Mouse (Mus musculus) forebrain, embryonic 15.5 days (tissue): ENCODE data around the gene Olfr480. TPM values are rescaled to one million over a fixed set of nuclear protein-coding genes. Genes with fewer than 3 reads are reported as not detected.

Experiments used
- ATAC-seq: fragments of 200-750 bp; cut with Nextera tagmentation; replicated peaks from 2 replicates; pipeline ENCODE4 v1.8.0; 2017; ENCODE audit warnings: mild to moderate bottlenecking, moderate TSS enrichment, moderate library complexity
- H3K27ac ChIP-seq: fragments of 300-500 bp; sonication (generic); replicated peaks from 2 replicates; pipeline ENCODE4 v1.5.1; 2015; ENCODE audit warnings: mild to moderate bottlenecking, inconsistent platforms
- H3K27me3 ChIP-seq: fragments of 300-500 bp; sonication (generic); 2 replicates; pipeline ENCODE4 v1.6.1; 2015; ENCODE audit warnings: inconsistent platforms
- H3K36me3 ChIP-seq: fragments of 300-500 bp; sonication (generic); 2 replicates; pipeline ENCODE4 v1.6.1; 2015; ENCODE audit warnings: mild to moderate bottlenecking, inconsistent platforms
- H3K4me1 ChIP-seq: fragments of 300-500 bp; sonication (generic); 2 replicates; pipeline ENCODE4 v1.6.1; 2015; ENCODE audit warnings: inconsistent platforms
- H3K4me2 ChIP-seq: fragments of 300-500 bp; sonication (generic); replicated peaks from 2 replicates; pipeline ENCODE4 v1.6.1; 2015; ENCODE audit warnings: mild to moderate bottlenecking, inconsistent platforms
- H3K4me3 ChIP-seq: fragments of 300-500 bp; sonication (generic); 2 replicates; pipeline ENCODE4 v1.5.1; 2015; ENCODE audit warnings: mild to moderate bottlenecking, inconsistent platforms
- H3K9ac ChIP-seq: fragments of 300-500 bp; sonication (generic); replicated peaks from 2 replicates; pipeline ENCODE4 v1.6.1; 2015; ENCODE audit warnings: mild to moderate bottlenecking, inconsistent platforms
- H3K9me3 ChIP-seq: fragments of 300-500 bp; sonication (generic); 2 replicates; pipeline ENCODE4 v1.6.1; 2016; ENCODE audit warnings: inconsistent platforms
- WGBS: fragments of 180-500 bp; shearing (Covaris S2); methylation state at CpG from one replicate; pipeline ENCODE4 v1.1.7; 2015; ENCODE audit warnings: mixed read lengths; 5-methylcytosine and 5-hydroxymethylcytosine counted together
- polyA plus RNA-seq: library from polyadenylated mRNA; unstranded; fragments of >200 nt; fragmentation: Nextera tagmentation; extraction: Ambion mirVana; gene quantifications from 2 replicates; pipeline ENCODE4 v1.2.1, GENCODE M21; 2015

The Olfr480 gene
- not detected in 2 replicates for polyA plus RNA-seq

DNA sequence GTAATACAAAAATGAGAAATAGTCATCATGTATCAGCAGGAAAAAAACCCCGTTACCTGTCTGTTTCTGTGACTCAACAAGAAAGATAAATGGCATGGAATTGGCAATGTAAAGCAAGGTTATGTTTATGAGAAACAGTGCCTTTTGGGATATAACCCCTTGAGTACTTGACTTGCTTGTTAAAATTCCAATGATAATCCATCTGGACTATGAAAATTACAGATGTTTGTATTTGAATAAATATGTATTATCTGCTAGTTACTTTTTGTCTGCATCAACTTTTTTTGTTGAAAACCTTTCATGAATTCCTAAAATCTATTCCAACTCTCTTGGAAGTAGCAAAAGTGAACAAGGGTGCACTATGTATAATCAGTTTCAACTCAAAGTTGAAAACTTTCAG lies at the start of gene Olfr480:
TSS of gene Olfr480 (minus strand) at position 101 of the 400 bp plus-strand sequence.
- no peak within 1 kb of the TSS for H3K9ac ChIP-seq

DNA sequence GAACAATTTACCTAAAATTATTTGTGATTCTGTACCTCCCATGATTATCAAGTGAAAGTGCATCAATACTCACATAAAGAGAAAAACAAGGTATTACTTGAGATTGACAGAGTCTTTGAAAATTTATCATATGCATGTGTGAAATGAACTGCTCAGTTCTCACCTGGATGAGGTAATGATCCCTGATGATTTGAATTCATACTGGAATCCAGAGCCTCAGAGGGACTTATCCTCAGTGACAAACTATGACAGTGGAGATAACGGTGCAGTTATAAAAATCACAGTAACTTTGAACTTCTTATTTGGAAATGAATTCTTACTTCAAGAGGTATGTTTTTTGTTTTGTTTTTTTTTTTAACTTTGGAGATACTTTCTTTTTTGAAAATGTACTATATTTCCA lies 33.4 kb upstream of the Olfr480 start, which contains the start of gene Olfr483:
TSS of gene Olfr483 (plus strand) at position 301 of the 400 bp plus-strand sequence.
- H3K9ac ChIP-seq = no peak within 1 kb of the TSS
- WGBS = 83% methylated on average over 1 of the region's 1 CpGs
- H3K27me3 ChIP-seq = no peaks in the 10 kb centered on the region
- no peaks in the 10 kb centered on the region for H3K36me3 ChIP-seq
- H3K9me3 ChIP-seq = no peaks in the 10 kb centered on the region
- H3K4me3 ChIP-seq = no peak within 1 kb of the TSS
- H3K27ac ChIP-seq = no peak within 1 kb of the TSS
- H3K4me1 ChIP-seq = no peaks in the 10 kb centered on the region
- no peak within 1 kb of the TSS for H3K4me2 ChIP-seq
- ATAC-seq = no peak

More for the DNA sequence above, at the start of gene Olfr480:
- H3K4me3 ChIP-seq = no peak within 1 kb of the TSS
- H3K4me1 ChIP-seq = no peaks in the 10 kb centered on the region
- H3K27me3 ChIP-seq = no peaks in the 10 kb centered on the region
- no peak within 1 kb of the TSS for H3K4me2 ChIP-seq
- WGBS = 90% methylated on average over 1 of the region's 1 CpGs
- ATAC-seq = no peak
- no peaks in the 10 kb centered on the region for H3K9me3 ChIP-seq
- no peak within 1 kb of the TSS for H3K27ac ChIP-seq
- H3K36me3 ChIP-seq = no peaks in the 10 kb centered on the region

DNA sequence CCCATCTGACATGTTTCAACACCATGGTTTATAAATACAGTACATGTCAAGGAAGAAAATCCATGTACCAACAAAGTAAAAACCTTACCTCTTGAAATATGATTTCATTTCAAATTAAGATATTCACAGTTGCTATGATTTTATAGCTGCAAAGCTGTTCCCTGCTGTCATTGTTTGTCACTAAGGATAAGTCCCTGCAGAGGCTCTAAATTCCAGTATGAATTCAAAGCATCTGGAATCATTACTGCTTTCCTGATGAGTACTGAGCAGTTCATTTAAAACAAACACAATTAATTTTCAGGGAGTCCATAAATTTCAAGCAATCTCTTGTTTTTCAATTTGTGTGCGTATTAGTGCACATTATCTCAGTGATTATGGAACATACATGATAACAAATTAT lies 30.3 kb upstream of the Olfr480 start, which contains the start of gene Olfr482:
TSS of gene Olfr482 (minus strand) at position 101 of the 400 bp plus-strand sequence.
- Histone ChIP-seq H3K4me3 (no peak within 1 kb of the TSS), H3K4me1 (no peaks in the 10 kb centered on the region), H3K9me3 (no peaks in the 10 kb centered on the region), H3K27me3 (no peaks in the 10 kb centered on the region), H3K27ac (no peak within 1 kb of the TSS), H3K4me2 (no peak within 1 kb of the TSS), H3K9ac (no peak within 1 kb of the TSS), H3K36me3 (no peaks in the 10 kb centered on the region)
- ATAC-seq = no peak
- 93% methylated on average over 1 of the region's 1 CpGs for WGBS

DNA sequence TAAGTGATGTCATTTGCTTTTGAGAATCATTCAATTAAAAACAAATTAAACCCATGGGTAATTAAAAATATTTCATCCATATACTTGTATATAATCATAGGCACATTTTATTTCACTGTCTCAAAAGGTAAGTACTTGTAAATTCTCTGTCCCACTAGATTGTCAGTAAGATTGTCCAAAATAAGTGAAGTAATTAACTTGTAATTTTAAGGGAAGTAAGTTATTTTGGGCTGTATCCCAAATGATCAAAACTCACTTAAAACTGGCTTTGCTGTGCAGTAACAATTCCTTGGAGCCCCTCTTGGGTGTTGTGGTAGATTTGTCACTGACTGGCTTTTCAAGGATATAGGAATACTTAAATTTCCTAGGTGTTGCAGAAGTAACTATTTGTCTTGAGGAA lies 12.4 kb upstream of the Olfr480 start, which contains the start of gene Olfr481:
TSS of gene Olfr481 (plus strand) at position 301 of the 400 bp plus-strand sequence.
- Histone ChIP-seq H3K4me3 (no peak within 1 kb of the TSS), H3K9me3 (no peaks in the 10 kb centered on the region), H3K36me3 (no peaks in the 10 kb centered on the region), H3K4me2 (no peak within 1 kb of the TSS), H3K9ac (no peak within 1 kb of the TSS), H3K27ac (no peak within 1 kb of the TSS), H3K27me3 (no peaks in the 10 kb centered on the region), H3K4me1 (no peaks in the 10 kb centered on the region)
- no peak for ATAC-seq

DNA sequence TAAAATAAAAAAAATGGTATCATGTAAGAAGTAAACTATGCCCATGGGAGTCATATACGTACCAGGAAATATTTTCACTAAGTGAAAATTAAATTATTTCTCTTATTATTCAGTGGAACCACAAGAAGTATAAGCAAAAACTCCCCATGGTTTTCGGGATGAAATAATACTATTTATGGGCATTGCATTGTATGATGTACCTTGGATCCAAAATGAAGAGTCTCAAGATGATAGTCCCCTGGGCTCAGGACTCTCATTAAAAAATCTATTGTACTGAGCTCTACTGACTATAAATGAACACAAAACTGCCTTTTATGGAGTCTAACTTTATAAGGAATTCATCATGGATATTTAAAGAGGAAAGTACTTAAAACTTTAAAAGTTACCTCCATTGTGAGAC lies 16.8 kb downstream of the Olfr480 start, which contains the start of gene Olfr479:
TSS of gene Olfr479 (plus strand) at position 301 of the 400 bp plus-strand sequence.
- Histone ChIP-seq H3K36me3 (no peaks in the 10 kb centered on the region), H3K4me2 (no peak within 1 kb of the TSS), H3K9ac (no peak within 1 kb of the TSS), H3K4me1 (no peaks in the 10 kb centered on the region), H3K4me3 (no peak within 1 kb of the TSS), H3K9me3 (no peaks in the 10 kb centered on the region), H3K27ac (no peak within 1 kb of the TSS), H3K27me3 (no peaks in the 10 kb centered on the region)
- WGBS = 90% methylated on average over 2 of the region's 2 CpGs
- no peak for ATAC-seq

DNA sequence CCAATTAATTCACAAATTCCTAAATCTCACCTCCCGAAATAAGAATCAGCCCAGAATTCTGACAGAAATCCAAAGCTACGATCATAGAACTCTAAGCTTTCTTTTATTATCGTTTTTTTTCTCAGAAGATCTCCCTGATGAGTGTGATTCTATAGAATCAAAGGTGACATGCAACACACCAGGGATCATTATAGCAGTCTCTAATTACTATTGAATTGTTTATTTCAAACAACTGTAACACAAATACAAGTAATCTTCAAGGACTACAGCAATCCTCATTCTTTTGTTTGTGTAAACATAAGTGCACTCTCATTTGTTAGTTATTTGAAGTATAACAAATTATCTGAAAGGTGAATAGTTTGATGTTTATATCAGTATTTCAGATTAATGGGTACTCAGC lies 33.3 kb downstream of the Olfr480 start, which contains the start of gene Olfr478:
TSS of gene Olfr478 (minus strand) at position 101 of the 400 bp plus-strand sequence.
- Histone ChIP-seq H3K27ac (no peak within 1 kb of the TSS), H3K9ac (no peak within 1 kb of the TSS), H3K36me3 (no peaks in the 10 kb centered on the region), H3K4me1 (no peaks in the 10 kb centered on the region), H3K4me3 (no peak within 1 kb of the TSS), H3K4me2 (no peak within 1 kb of the TSS), H3K9me3 (no peaks in the 10 kb centered on the region), H3K27me3 (no peaks in the 10 kb centered on the region)
- ATAC-seq = no peak
- WGBS = 81% methylated on average over 3 of the region's 3 CpGs

Other genes starting within 250 kb of the Olfr480 start
- gene Olfr469, start 241.8 kb downstream of the Olfr480 start, polyA plus RNA-seq = not detected in 2 replicates
- not detected in 2 replicates for gene Olfr470, start 219.9 kb downstream of the Olfr480 start, polyA plus RNA-seq
- not detected in 2 replicates for gene Olfr472, start 169.4 kb downstream of the Olfr480 start, polyA plus RNA-seq
- not detected in 2 replicates for gene Olfr473, start 136.9 kb downstream of the Olfr480 start, polyA plus RNA-seq
- gene Olfr474, start 112.7 kb downstream of the Olfr480 start, polyA plus RNA-seq = not detected in 2 replicates
- gene Olfr476, start 102.5 kb downstream of the Olfr480 start, polyA plus RNA-seq = not detected in 2 replicates
- gene Olfr477, start 80.7 kb downstream of the Olfr480 start, polyA plus RNA-seq = not detected in 2 replicates
- not detected in 2 replicates for gene Olfr478, start 33.4 kb downstream of the Olfr480 start, polyA plus RNA-seq
- gene Olfr479, start 16.7 kb downstream of the Olfr480 start, polyA plus RNA-seq = not detected in 2 replicates
- not detected in 2 replicates for gene Olfr481, start 12.5 kb upstream of the Olfr480 start, polyA plus RNA-seq
- gene Olfr482, start 30.2 kb upstream of the Olfr480 start, polyA plus RNA-seq = 0.08 and 0.09 TPM in 2 replicates
- gene Olfr483, start 33.5 kb upstream of the Olfr480 start, polyA plus RNA-seq = not detected in 2 replicates
- not detected in 2 replicates for gene Olfr484, start 60.1 kb upstream of the Olfr480 start, polyA plus RNA-seq
- not detected in 2 replicates for gene Olfr485, start 92.5 kb upstream of the Olfr480 start, polyA plus RNA-seq
- not detected in 2 replicates for gene Olfr486, start 105.4 kb upstream of the Olfr480 start, polyA plus RNA-seq
- not detected in 2 replicates for gene Olfr487, start 147.3 kb upstream of the Olfr480 start, polyA plus RNA-seq
- gene Olfr488, start 191.0 kb upstream of the Olfr480 start, polyA plus RNA-seq = not detected in 2 replicates
- not detected in 2 replicates for gene Olfr490, start 221.6 kb upstream of the Olfr480 start, polyA plus RNA-seq
- not detected in 2 replicates for gene Olfr491, start 246.1 kb upstream of the Olfr480 start, polyA plus RNA-seq